Mouse (Mus musculus): Measurements from ENCODE around the gene Dek.

DNA sequence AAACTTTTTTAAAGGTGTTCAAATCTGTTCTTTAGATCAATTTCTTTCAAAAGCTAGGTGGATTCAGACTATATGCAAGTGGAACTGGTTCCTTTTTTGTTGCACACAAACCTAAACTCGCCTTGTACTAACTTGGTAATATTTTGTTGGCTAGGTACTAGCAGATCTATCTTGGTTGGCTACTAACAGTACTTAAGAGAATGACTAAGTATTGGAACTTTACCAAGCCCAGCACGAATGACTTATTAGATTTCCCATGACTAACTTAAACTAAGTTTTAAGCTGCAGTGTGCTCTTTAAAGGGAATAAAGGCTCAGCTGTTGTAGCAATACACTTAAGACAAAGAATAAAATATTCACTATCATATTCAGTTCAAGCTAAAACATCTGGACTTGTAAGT, 16.7 kb downstream of the Dek start:
- TF ChIP-seq CTCF (conservative IDR thresholded peaks at IDR 0.05; ENCODE audit: insufficient read depth, insufficient read length, low read depth, low read length) (no peak), POLR2A (IDR thresholded peaks at IDR 0.05; ENCODE audit: low read depth, low read length) (no peak)

All from kidney, adult 2 months (tissue).